Mouse (Mus musculus): ENCODE data around the gene Arhgap28.

GRCm38 (mm10) chr17:67902847-67903246, 101.1 kb downstream of the Arhgap28 start:
- TF ChIP-seq CTCF (IDR thresholded peaks at IDR 0.05; ENCODE audit: extremely low read depth, insufficient read depth, low read length) (no peak), POLR2A (IDR thresholded peaks at IDR 0.05; ENCODE audit: extremely low read depth, insufficient read depth, low read length) (no peak)

Measured in cortical plate, adult 2 months (tissue).